Mouse (Mus musculus): ENCODE data around the gene Gnat1.

Gene Gnat1

DNA sequence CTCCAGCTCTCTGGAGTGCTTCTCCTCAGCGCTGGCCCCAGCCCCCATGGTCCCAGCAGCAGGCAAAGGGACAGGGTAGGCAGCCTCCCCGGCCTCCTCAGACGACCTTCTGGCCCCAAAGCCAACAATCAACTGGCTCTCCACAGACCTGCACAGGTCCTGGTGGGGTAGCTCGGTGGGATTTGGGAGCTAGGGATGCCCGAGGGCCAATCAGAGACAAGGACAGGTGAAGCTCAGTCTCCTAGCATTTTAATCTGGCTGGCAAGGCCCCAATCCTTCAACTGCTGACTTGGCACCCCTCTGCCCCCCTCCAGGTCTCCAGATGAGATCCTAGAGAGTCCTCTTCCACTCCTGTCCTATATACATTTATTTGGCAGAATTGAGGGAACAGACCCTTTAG is at the start of gene Gnat1:
Gene Gnat1, minus strand, starts transcription at position 212 of the 400 bp plus-strand sequence.
- no peak for DNase-seq (ENCODE audit: low read depth, low spot score)

DNA sequence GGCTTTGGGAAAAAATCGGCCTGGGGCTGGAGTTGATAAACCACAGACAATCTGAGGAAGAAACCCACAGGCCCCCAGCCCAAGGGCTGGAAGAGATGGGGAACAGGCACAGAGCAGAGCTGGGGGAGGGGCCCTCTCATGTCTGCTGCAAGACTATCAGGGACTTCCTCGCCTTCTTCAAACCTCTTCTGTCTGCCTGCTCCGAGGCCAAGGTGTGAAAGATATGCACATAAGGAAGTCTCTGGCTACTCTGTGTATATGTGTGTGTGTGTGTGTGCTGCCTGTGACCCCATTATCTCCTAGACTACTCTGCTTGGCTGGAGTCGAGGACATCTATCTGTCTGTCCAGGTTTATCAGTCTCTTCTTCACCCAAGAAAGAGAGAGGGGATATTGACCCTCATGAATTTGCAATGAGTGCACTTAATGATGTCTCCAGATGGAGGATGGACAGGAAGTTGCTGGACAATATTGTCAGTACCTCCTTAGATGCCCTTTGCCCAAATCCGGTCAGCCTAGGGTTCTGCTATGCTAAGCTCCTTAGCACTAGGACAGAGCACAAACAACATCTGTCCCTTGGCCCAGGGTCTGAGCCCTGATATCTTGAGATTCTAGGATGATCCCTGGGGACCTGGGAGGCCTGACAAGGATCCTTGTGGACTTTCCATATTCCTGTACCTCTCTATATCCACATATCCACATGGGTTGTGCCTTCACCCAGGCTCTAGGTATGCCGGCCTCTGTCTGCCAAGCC is 49.6 kb upstream of the Gnat1 start:
- no peak for DNase-seq (ENCODE audit: low read depth, low spot score)

DNA sequence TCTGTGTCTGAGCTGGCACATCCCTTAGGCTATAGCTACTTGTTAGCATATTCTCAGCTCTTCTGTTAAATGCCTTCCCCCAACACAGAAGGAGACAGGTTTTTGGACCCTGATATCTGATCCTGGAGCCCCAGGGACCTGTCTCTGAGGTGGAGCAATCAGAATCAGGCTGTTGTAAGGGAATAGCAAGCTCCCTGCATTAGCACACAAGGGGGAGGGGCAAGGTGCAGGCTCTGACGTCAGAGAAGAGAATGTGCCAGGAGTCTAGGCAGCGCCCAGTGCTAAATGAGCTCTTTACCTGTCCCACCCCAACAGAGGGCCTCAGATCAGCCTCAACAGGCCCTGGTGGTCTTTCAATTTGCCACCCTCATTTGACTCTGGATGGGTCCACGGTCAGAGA is 47.5 kb upstream of the Gnat1 start:
- DNase-seq (ENCODE audit: low read depth, low spot score), result no peak

DNA sequence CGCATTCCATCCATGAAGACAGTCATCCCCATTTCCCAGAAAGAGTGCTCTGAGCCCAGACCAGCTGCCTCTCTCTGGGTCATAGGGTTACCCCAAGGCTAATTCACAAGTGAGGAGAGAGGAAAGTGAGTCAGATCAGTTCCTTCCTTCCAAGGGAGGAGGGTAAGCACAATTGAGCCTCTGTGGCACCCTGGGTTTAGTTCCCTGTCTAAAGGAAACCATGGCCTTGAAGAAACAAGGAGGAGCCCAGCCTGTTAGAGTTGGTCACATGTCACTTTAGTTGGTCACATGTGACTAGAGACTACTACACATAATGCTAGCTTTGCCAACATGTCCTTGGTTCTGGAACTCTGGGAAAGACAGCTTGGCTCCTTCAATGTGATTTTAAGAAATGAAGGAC is 45.3 kb upstream of the Gnat1 start:
- DNase-seq (ENCODE audit: low read depth, low spot score), result no peak

DNA sequence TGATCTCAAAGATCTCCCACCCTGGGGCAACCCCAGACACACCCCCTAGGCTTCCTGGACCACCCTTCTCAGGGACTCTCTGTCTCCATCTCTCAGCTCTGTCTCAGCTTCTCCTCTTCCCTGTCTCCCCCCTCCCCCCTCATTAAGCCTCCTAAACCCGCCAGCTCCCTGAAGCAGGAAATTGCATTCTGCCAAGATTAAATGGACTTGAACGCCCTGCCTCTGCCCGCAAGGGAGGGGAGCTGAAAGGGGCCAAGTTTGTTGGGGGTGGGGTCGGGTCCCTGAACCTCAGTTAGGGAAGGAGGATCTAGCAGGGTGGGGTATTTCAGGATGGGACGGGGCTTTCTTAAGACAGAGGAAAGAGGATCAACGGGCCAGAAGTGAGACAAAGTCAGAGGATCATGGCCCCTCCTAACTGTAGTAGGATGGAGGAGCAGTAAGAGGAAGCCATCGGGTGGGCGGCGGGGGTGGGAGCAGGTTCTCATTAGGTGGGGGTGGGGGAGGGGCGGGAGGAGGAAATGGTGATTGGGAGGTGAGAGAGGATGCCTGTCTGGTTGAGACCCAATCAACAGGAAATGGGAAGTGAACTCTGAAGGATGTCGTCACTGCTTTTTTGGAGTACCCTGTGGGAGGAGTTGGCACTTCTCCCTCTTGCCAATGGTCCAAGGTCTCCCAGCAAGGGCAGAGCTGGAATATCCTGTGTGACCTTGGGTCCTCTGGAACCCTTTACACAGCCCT is 44.5 kb upstream of the Gnat1 start:
- DNase-seq (ENCODE audit: low read depth, low spot score), result no peak

DNA sequence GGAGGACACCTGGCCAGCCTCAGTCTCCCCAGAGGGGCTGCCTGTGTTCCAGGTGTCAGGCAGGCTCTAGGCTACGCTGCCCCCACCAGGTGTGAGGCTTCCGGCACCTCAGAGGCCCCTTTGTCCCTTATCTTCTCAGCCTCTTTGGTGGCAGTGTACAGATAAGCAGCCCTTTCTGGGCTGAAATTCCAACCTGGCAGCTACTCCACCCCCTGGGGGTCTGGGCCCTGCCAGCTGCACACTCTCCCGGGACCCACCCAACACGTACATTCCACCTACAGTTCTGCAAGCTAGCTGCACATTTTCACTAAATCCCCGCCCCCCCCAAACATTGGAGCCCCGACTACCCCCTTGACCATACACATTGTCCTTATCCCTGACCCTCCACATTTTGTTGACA is 43.8 kb upstream of the Gnat1 start:
- DNase-seq (ENCODE audit: low read depth, low spot score), result no peak

DNA sequence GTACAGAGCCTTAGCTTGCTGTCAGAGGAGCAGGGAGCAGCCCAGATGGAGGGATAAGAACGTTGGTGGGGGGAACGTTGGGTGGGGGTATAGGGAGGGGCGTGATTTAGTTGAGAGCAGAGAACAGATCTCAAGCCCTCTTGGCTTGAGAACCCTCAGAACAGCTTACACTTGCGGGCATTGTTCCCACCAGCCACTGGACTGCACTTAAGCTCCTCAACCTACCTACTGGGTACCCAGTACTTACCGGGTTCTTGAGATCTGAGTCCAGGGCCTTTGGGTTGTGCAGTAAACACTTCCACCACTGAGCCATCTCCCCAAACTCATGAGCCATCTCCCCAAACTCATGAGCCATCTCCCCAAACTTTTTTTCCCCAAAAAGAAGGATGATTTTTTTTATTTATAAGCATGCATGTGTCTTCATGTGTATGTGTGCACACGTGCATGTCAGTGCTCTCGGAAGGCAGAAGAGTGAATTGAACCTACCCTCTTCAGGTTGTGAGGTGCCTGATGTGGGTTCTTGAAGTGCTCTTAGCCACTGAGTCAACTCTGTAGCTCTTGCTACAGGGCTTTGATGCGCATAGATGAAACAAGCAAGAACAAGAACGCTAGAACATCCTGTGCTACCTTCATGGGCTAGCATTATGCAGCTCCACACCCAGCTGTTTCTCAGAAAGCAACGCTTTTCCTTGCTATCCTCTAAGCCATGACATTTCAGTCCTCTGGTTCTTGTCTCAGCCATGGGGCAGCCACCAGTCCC is 39.4 kb upstream of the Gnat1 start:
- DNase-seq (ENCODE audit: low read depth, low spot score), result no peak

DNA sequence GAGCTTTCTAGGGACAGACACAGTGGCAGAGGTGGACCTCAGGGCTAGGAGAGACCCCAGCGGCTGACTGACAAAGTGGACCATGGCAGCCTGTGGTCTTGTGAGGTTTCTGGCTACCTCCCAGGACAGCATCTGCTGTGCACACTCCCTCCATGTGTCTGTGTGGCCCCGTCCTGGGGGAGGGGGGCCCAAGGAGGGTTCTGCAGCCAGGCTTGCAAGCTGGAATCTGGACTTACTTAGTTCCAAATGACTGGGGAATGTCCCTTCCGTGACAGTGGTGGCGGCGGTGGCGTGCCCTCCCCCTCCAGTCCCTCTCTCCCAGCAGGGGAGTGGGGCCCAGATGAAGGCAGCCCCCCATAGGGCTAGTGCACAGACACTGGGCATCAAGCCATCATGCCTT is 37.4 kb upstream of the Gnat1 start:
- DNase-seq (ENCODE audit: low read depth, low spot score), result no peak

DNA sequence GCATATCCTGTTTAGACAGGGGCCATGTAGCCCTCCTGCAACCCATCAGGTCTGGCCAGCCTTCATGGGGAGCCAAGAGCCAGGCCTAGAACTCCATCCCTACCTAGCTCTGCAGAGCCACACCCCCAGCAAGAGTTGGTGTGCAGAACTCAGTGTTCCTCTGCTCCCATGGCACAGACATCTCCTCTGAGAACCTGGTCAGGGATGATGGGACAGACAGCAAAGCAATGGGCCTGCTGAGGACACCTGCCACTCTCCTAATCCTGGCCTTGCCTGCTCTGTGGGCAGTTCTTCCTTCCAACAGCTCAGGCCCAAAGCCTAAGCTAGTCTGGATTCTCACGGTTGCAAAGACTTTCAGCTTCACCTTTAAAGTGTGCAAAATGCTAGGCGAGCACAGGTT is 36.1 kb upstream of the Gnat1 start:
- no peak for DNase-seq (ENCODE audit: low read depth, low spot score)

DNA sequence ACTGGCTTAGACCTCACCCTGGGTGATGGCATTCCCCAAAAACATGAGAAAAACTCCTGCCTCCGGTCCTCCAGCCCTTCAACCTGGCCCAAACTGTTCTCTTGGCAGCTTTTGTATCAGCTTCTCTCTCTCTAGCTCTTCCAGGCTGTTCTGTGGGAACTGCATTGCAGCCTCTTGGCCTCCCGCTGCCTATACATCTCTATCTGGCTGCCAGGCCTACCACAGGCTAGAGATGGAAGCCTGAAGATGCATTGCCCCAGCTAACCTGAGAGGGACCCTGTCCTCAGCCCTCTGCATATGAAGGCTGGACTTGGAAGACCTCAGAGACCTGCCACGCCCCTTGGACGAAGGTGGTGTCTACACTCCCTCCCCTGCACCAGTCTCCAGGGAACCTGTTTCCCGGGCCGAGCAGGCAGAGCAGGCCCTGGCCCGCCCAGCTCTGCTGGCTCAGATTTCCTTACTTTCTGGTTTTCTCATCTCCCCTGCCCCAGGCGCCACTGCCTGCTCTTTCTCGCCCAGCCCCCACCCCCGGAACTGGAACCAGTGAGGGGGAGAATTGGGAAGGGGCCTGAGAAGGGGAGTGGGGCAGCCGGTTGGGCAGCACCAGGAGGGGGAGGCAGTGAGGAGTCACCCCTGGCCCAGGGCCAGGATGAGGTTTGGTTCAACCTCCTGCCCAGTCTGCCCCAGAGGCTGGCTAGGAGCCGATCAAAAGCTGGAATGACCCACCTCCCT is 34.9 kb upstream of the Gnat1 start:
- DNase-seq (ENCODE audit: low read depth, low spot score), result no peak

DNA sequence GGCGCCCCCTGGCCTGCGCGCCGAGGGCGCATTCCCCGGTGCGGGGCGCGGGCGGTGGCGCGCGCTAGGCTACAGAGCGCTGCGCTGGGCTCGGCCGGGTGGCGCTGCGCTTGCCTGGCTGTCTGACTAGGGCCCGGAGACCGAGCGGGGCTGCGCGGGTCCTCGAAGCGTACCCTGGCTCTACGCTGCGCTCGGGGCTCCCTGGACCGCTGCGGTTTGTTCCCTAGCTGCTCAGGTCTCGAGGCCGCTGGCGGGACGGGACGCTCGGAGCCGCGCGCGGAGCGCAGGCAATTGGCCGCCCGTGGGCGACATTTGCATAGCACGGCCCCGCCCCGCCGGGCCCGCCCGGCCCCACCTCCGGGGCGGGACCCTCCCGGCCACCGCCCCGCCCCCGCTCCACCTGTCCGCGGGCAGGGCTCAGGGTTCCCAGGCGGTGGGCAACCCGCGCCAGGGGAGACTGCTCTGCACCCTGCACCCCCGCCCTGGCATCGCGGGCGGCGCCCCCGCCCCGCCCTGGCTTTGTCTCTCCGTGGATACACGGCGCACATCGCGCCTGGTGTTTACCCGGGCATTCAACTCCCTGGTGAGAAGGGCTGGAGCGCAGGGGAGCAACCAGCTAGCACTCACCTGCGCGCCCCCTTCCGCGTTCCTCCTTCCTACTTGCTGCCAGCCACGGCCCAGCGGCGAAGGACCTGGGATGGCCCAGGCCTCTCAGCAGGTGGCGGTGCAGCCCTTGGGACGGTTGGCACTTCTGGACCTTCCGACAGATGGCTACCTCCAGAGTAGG is 30.4 kb upstream of the Gnat1 start, which contains the start of gene Sema3f:
Gene Sema3f, minus strand, starts transcription at position 779 of the 787 bp plus-strand sequence.
- DNase-seq (ENCODE audit: low read depth, low spot score), result no peak

DNA sequence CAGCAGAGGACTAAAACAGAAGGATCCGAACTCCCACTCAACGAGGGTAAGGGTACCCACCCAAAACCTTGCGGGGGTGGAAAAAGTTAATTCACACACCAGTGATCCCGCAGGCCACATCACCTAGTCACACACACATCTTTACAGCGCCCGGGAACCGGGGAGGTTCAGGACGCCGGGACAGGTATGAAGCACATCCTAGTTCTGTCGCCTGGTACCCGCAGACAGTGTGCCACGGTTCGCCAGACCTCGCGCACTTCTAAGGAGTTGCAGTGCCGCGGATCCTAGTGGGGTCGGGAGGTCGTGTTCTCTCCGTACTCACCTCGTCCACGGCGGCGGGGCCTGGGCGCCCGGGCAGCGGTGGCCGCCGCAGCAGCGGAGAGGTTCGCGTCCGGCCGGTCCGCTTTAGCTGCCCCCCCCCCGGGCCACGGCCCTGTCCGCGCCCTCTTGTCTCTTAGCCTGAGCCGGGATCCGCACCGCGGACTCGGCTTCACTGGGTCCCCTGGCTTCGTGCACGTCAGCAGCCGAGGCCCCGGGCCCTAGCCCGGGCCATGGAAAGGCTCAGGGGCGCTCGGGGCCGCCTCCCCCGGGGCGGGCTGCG is 29.7 kb upstream of the Gnat1 start:
- DNase-seq (ENCODE audit: low read depth, low spot score), result no peak

DNA sequence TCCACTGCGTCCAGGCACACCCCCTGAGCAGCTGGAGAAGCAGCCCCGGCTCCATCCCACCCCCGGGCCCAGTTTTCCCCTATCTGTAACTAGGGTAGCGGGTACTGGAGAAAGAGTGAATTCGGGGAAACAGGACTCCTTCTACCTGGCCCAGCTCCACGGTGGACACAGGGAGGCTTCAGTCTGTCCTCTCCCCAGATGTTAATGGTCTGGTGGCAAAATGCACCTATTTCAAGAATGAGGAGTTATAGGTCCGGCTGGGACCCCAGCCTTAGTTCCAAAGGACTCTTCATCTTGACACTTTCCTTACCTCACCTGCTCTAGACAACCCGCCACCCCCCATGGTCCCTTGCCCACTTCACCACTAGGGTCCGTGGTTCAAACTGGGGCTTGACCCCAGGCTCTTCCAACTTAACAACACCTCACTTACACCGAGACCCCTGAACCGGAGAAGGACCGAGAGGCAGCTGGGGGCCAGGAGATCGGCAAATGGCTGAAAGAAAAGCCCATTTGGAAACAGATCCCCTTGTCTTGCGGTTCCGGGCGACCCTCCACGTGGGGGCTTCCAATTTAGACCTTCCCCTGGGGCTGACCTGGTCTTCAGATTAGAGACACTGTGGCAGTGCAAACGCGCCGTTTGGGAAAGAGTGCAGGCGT is 29.1 kb upstream of the Gnat1 start:
- no peak for DNase-seq (ENCODE audit: low read depth, low spot score)

DNA sequence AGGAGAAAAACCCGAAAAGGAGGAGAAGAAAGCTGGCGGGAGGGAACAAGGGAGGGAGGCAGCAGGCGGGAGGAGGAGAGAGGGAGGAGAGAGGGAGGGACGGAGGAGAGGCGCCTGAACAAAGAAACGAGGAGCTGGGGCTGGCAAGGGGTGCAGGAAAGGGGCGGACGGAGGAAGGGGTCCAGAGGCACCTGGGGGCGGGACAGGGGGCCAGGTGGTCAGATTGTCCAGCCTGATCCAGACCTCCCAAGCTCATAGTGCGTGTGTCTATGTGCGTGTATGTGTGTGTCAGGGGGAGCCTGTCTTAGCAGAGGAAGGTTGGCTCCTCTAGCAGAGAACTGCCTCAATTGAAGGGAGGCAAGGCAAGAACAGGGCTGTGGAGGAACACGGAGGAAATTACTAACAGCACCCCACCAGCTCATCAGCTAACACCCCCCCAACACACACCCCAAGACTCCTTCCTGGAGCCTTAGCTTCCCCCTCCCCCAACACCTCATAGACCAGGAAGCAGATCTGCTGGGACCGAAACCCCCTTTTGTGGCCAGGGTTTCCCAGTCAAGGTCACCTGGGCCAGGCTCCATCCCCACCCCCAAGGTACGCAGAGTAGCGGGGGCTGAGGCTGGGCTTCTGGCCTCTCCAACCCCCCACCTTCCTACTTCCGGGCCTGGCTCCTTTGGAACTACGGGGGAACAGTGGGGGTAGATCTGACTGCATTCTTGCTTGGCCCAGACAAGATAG is 28.4 kb upstream of the Gnat1 start:
- no peak for DNase-seq (ENCODE audit: low read depth, low spot score)

DNA sequence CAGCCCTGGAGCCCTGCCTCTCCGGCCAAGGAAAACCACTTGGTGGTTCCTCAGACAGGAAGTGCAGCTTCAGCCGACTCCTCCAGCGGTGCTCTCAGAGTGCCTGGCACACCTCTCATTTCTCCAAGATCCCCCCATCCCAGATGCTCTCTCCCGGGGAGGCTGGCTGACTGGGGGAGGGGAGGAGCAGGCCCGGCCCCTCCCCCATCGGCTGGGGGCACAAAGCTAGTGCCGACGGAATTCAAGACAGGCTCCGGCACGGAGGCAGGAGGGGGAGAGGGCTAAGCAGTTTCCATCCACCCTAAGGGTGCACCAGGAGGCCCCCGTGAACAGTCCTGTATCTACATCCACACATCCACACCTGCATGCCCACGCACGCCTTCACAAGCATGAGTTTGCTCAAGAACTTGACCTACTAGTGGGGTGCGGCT is 27.3 kb upstream of the Gnat1 start:
- DNase-seq (ENCODE audit: low read depth, low spot score), result no peak

DNA sequence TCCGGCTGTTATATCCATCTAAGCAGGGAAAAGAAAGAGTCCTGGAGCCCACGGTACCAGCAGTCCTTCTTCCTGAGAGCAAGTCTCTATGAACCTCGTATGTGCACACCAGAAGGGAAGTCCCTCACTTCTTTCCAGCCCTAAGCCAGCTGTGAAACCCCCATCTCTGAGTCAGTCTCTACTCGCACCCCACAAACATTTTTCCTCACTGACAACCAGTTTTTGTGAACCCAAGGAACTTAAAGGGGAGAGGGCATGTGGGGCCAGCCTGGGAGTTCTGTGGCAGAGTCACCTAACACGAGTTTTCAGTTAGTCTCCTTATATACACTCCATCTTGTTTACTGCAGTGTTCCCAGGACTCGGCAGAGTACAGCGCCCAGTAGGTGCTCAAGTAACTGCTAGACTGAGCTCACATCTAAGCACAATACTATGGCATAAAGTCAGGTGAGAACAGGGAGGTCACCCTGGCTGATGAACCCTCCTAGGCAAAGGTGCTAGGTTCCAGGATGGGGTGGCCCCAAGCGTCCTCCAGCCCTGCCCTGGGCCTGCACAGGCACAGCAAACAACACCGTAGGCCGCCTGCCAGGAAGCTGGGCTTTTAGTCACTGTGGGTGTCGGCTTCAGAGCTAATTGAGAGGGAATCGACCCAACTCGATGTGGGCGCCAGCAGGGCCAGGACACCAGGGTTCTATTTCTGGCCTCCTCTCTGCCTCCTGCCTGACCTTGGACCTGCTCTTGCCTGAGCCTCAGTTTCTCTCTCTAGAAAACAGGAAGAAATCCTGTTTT is 24.0 kb upstream of the Gnat1 start:
- DNase-seq (ENCODE audit: low read depth, low spot score), result no peak

DNA sequence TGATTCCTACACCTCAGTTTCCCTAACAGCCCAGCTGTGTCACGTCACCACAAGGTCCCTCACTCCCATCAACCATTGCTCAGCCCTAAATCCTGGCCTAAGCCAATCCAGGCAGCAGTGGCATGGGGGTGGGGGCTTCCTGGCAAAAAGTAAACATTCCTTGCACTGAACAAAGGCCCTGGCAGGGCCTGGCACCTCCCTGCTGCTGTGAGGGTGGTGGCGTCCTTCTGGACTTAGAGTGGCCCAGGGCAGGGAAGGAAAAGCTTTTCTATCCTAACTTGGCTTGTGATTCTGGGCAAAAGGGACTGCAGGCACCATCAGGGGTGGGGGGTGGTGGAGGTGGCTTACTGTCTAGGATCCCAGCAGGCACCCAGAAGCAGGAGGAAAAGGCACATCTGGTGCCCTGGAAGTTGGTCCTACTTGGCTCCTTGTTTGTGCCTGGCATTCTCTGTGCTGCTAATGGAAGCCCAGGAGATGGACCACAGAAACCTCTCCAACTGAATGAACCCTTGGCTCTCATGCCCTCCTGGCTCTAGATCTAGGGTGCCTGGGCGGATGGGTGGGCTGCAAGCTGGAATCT is 23.2 kb upstream of the Gnat1 start:
- DNase-seq (ENCODE audit: low read depth, low spot score), result no peak

DNA sequence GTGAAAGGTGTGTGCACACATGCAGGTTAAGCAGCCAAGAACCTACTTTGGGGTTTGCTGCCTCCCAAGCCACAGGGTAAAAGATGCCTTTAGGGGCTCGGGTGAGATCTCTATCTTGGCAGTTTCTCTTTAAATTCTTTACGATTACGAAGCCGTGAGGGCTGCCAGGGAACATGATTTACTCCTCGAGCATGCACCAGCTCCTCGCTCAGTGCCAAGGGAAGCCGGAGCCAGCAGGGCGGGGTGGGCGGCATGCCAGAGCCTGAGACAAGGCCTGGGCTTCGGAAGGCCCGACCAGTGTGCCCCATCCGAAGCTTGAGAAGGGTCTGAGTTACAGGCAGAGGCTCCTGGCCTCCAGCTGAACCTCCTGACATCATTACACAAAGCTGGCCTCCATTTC is 22.1 kb upstream of the Gnat1 start:
- peak; percentile 42 for DNase-seq (ENCODE audit: low read depth, low spot score)

Measured in telencephalon, adult 2 months (tissue).